Mouse (Mus musculus) MEL (cell line): ENCODE results near the gene Gm5426.

Experiments used
- CTCF ChIP-seq, 3 experiments: IDR thresholded peaks in 2 of 3; conservative IDR thresholded peaks in 1 of 3; 2 replicates each; pipeline ENCODE4 v1.5.1; 2011 to 2012; ENCODE audit warnings: low read length in 3 of 3, low read depth in 2 of 3, mild to moderate bottlenecking in 2 of 3, improper control_type of control experiment in 1 of 3, inconsistent platforms in 1 of 3, mixed read lengths in 1 of 3, moderate library complexity in 1 of 3; ENCODE audit not compliant: control insufficient read depth in 1 of 3, insufficient read depth in 1 of 3, poor library complexity in 1 of 3, severe bottlenecking in 1 of 3
- GATA1 ChIP-seq: IDR thresholded peaks from 2 replicates; pipeline ENCODE4 v1.6.1; 2011; ENCODE audit warnings: low read depth, low read length, improper control_type of control experiment
- KAT2A ChIP-seq: conservative IDR thresholded peaks from 2 replicates; pipeline ENCODE4 v1.6.1; 2012; ENCODE audit warnings: low read depth, low read length, improper control_type of control experiment, inconsistent platforms
- MEF2A ChIP-seq: IDR thresholded peaks from 2 replicates; pipeline ENCODE4 v1.6.1; 2014; ENCODE audit warnings: low read depth, mild to moderate bottlenecking, inconsistent platforms, low read length, improper control_type of control experiment; ENCODE audit not compliant: poor library complexity, insufficient replicate concordance, severe bottlenecking; ENCODE audit errors: extremely low read depth
- MYB ChIP-seq: IDR thresholded peaks from 2 replicates; pipeline ENCODE4 v1.6.1; 2011; ENCODE audit warnings: mild to moderate bottlenecking, low read depth, low read length, improper control_type of control experiment
- TCF12 ChIP-seq: IDR thresholded peaks from 2 replicates; pipeline ENCODE4 v1.6.1; 2014; ENCODE audit warnings: low read depth, mild to moderate bottlenecking, inconsistent platforms, low read length, improper control_type of control experiment, moderate library complexity
- USF1 ChIP-seq: IDR thresholded peaks from 2 replicates; pipeline ENCODE4 v1.6.1; 2014; ENCODE audit warnings: low read depth, mild to moderate bottlenecking, inconsistent platforms, low read length, improper control_type of control experiment, moderate library complexity

DNA sequence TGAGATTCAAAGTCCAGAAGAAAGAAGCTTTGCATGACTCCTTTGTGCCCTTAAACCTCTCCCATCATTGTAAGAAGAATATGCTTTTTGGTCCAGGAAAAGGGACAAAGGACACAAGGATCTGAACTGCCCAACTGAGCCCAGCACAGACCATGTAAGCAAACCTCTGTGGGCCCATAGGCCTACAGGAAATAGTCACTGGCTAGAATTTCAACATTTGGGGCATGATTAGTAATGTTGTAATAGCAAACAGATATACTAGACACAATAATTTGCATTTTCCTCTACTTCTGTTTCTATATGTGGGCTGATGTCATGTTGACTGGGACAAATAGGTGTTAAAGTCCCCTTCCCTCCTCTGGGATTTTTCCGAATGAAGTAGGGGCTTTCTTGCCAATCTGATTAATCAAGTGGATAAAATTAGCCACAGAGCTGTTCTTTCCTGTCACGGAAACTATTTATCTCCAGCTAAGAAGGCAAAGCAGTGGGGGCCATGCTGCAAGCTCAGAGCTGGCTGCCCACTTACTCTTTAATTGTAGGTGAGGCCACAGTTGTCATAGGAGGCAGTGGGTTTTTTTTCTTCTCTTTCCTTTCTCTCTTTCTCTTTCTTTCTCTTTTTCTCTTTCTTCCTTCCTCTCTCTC is 42.4 kb upstream of the Gm5426 start:
- TF ChIP-seq CTCF (IDR thresholded peaks at IDR 0.05 in 2 of 3, conservative IDR thresholded peaks at IDR 0.05 in 1 of 3; ENCODE audit: control insufficient read depth in 1 of 3, insufficient read depth in 1 of 3, low read depth in 2 of 3, low read length in 3 of 3, poor library complexity in 1 of 3, severe bottlenecking in 1 of 3), result no peak
- no peak for TF ChIP-seq TCF12
- no peak for TF ChIP-seq GATA1
- TF ChIP-seq USF1, result no peak
- no peak for TF ChIP-seq MYB
- no peak for TF ChIP-seq KAT2A
- TF ChIP-seq MEF2A, result no peak
